Mouse (Mus musculus) kidney, adult 2 months (tissue): Measurements from ENCODE around the gene Galnt9.

ENCODE experiments used
- CTCF ChIP-seq: fragments of 200-500 bp; conservative IDR thresholded peaks from 2 replicates; pipeline ENCODE4 v1.5.1; 2011; ENCODE audit warnings: low read depth, mild to moderate bottlenecking, control low read depth, low read length, moderate library complexity, mixed read lengths; ENCODE audit not compliant: insufficient read depth, insufficient read length
- POLR2A ChIP-seq: fragments of 200-500 bp; IDR thresholded peaks from one replicate; pipeline ENCODE4 v1.6.1; 2011; ENCODE audit warnings: low read depth, low read length, control low read depth

DNA sequence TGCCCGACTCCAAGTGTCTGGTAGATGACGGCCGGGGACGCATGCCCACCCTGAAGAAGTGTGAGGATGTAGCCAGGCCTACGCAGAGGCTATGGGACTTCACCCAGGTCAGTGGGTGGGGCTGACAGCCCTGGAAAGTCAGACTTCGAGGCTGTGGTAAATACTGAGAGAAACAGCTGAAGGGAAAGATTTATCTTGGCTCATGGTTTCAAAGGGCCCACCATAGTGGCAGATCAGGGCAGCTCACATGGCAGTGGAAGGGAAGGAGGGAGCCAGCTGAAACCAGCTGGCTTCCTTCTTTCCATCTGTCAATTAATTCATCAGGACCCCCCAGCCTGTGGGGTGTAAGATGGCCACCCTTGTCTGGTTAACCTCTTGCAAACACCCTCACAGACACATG lies 75.1 kb downstream of the Galnt9 start:
- TF ChIP-seq POLR2A (no peak), CTCF (no peak)
